Mouse (Mus musculus) liver, adult 2 months (tissue): ENCODE measurements around the gene Gm44965. TPM values are rescaled to one million over a fixed set of nuclear protein-coding genes. Genes with fewer than 3 reads are reported as not detected.
"Not testable (repeated sequence)": the region's sequence is repeated elsewhere in the genome, so short reads cannot be mapped to it uniquely, and the experiment has no call there.

Experiments used
- DNase-seq: peaks from one replicate; pipeline ENCODE4 v3.0.0-alpha.2; 2011; ENCODE audit warnings: low read depth, low spot score; ENCODE audit errors: extremely low read depth
- H3K27ac ChIP-seq: fragments of 200-500 bp; replicated peaks from 2 replicates; pipeline ENCODE4 v1.5.1; 2012; ENCODE audit warnings: low read depth, mild to moderate bottlenecking, control low read depth, inconsistent platforms, low read length; ENCODE audit not compliant: insufficient read depth
- H3K27me3 ChIP-seq: fragments of 200-500 bp; 2 replicates; pipeline ENCODE4 v1.6.1; 2012; ENCODE audit warnings: mild to moderate bottlenecking, moderate library complexity, low read length, inconsistent platforms; ENCODE audit not compliant: control insufficient read depth, insufficient read depth
- H3K36me3 ChIP-seq: fragments of 200-500 bp; 2 replicates; pipeline ENCODE4 v1.6.1; 2012; ENCODE audit warnings: low read length, inconsistent platforms; ENCODE audit not compliant: control insufficient read depth, insufficient read depth
- H3K4me1 ChIP-seq: fragments of 200-500 bp; 2 replicates; pipeline ENCODE4 v1.6.1; 2011; ENCODE audit warnings: low read length; ENCODE audit not compliant: control insufficient read depth, insufficient read depth
- H3K4me3 ChIP-seq: fragments of 200-500 bp; 2 replicates; pipeline ENCODE4 v1.5.1; 2011; ENCODE audit warnings: low read depth, mild to moderate bottlenecking, control low read depth, low read length, moderate library complexity; ENCODE audit not compliant: insufficient read depth
- H3K79me2 ChIP-seq: fragments of 200-500 bp; 2 replicates; pipeline ENCODE4 v1.6.1; 2012; ENCODE audit warnings: inconsistent platforms, mild to moderate bottlenecking, low read length, moderate library complexity; ENCODE audit not compliant: control insufficient read depth, insufficient read depth
- H3K9ac ChIP-seq: fragments of 200-500 bp; 2 replicates; pipeline ENCODE4 v1.6.1; 2012; ENCODE audit warnings: low read depth, mild to moderate bottlenecking, control low read depth, inconsistent platforms, low read length
- CTCF ChIP-seq: fragments of 200-500 bp; IDR thresholded peaks from 2 replicates; pipeline ENCODE4 v1.5.1; 2011; ENCODE audit warnings: low read depth, low read length, control low read depth
- POLR2A ChIP-seq: fragments of 200-500 bp; IDR thresholded peaks from 2 replicates; pipeline ENCODE4 v1.6.1; 2011; ENCODE audit warnings: low read length, control low read depth; ENCODE audit not compliant: insufficient read depth; ENCODE audit errors: extremely low read depth
- WGBS: fragments of 180-500 bp; shearing (Covaris S2); methylation state at CpG from one replicate; pipeline ENCODE4 v1.1.7; 2018; 5-methylcytosine and 5-hydroxymethylcytosine counted together
- polyA plus RNA-seq: library from polyadenylated mRNA; depleted of rRNA; stranded (reverse); fragments of >200 nt; gene quantifications from 2 replicates; pipeline ENCODE4 v1.2.3, GENCODE M21; 2012
- total RNA-seq: library from RNA; depleted of rRNA; stranded (reverse); fragments of >200 nt; gene quantifications from 2 replicates; pipeline ENCODE4 v1.2.3, GENCODE M21; 2014

The Gm44965 gene
- total and polyA plus RNA-seq, 2 experiments, result not detected

DNA sequence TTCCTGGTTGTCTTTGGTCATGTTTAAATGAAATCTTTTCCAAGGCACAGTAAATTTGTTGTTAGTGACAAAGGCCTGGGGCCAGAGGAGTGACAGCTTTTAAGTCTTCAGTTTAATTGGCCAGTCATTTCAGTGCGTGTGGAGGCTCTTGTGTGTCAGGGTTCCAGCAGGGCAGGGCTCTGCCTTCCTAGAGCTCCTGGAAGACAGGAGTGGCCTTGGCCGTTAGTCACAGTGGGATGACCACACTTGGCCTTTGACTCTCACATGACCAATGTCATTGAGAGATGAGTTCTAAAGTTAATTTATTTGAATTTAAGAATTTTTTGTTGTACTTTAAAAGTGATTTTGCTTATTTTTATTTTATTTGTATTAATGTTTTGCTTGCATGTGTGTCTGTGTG is 14.4 kb downstream of the Gm44965 start:
- WGBS, result 59% methylated on average over 2 of the region's 2 CpGs
- no peaks in the 10 kb centered on the region for H3K36me3 ChIP-seq
- peak; percentile 18 for DNase-seq
- no peak overlapping the region for H3K9ac ChIP-seq
- H3K27me3 ChIP-seq, result no peaks in the 10 kb centered on the region
- no peak overlapping the region for H3K4me3 ChIP-seq
- peaks cover 3% of the 10 kb centered on the region; the same call in 1 of the 2 replicates for H3K79me2 ChIP-seq
- no peaks in the 10 kb centered on the region for H3K4me1 ChIP-seq
- H3K27ac ChIP-seq, result no peak overlapping the region
- TF ChIP-seq POLR2A (no peak), CTCF (no peak)

DNA sequence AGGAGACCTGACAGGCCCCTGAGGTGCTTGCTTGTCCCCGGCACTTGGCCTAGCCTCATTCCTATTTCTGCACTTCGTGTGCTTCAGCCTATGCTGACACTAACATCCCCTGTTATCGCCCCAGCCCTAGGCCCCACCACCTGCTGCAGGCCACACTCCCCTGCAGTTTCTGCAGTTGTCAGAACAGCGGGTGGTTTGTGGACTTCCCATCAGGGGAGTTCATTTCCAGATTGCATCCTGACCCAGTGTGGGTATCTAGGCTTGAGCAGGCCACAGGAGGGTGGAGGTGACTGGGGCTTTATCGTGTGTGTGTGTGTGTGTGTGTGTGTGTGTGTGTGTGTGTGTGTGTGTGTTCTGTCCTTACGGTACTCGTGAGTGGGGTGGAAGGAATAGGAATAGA is 15.8 kb downstream of the Gm44965 start:
- no peaks in the 10 kb centered on the region for H3K79me2 ChIP-seq
- no peak overlapping the region for H3K27ac ChIP-seq
- H3K27me3 ChIP-seq, result no peaks in the 10 kb centered on the region
- H3K4me3 ChIP-seq, result no peak overlapping the region
- no peak for DNase-seq
- TF ChIP-seq CTCF, result no peak
- WGBS, result 84% methylated on average over 7 of the region's 7 CpGs
- no peak overlapping the region for H3K9ac ChIP-seq
- peaks cover 6% of the 10 kb centered on the region; the same call in 1 of the 2 replicates for H3K36me3 ChIP-seq
- H3K4me1 ChIP-seq, result no peaks in the 10 kb centered on the region

DNA sequence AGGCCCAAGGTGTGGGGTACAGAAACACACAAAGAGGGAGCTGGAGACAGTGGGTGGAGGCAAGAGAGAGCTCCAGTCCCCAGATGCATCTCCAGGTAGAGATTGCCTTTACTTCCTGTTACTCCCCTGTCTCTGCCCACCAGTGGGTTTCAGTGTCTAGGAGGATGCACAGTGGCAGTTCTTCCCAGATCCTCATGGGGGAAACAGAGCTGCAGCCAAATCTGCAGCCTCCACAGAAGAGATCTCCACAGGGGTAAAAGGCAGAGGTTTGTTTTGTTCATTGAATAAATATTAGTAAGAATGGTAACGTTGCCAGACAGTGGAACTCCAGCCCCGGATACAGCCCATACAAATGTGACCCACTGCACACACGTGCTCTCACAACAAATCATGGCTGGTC is 16.9 kb downstream of the Gm44965 start:
- no peak overlapping the region for H3K4me3 ChIP-seq
- 33% methylated on average over 3 of the region's 3 CpGs for WGBS
- H3K27me3 ChIP-seq, result no peaks in the 10 kb centered on the region

DNA sequence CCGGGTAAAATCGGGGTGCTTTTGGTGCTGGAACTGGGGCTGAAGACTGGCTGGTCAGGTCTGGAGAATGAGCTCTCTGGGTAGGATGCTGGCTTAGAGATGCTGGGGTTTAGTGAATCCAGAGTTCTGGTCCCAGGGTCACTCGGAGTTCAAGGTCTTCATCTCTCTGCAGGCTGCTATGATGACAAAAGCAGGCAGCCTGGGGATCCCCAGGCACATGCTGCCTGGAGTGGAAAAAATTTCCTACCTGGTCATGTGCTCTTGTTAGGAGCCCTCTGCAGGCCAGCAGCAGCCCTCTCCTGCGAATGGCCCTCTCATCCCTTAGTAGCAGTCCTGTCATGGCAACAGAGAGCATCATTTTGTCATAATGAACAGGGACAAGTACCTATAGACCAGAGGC is 19.7 kb downstream of the Gm44965 start:
- Histone ChIP-seq H3K36me3 (peaks cover 6% of the 10 kb centered on the region; the same call in 1 of the 2 replicates), H3K9ac (no peak overlapping the region), H3K79me2 (no peaks in the 10 kb centered on the region), H3K27me3 (no peaks in the 10 kb centered on the region), H3K4me3 (no peak overlapping the region), H3K27ac (no peak overlapping the region), H3K4me1 (no peaks in the 10 kb centered on the region)
- no peak for TF ChIP-seq POLR2A
- no peak for TF ChIP-seq CTCF
- DNase-seq, result no peak
- 95% methylated on average over 4 of the region's 4 CpGs for WGBS

More for the DNA sequence above, 16.9 kb downstream of the Gm44965 start:
- H3K36me3 ChIP-seq, result peaks cover 6% of the 10 kb centered on the region; the same call in 1 of the 2 replicates
- no peak overlapping the region for H3K9ac ChIP-seq
- no peaks in the 10 kb centered on the region for H3K79me2 ChIP-seq
- TF ChIP-seq POLR2A, result no peak
- TF ChIP-seq CTCF, result no peak
- H3K27ac ChIP-seq, result no peak overlapping the region
- H3K4me1 ChIP-seq, result no peaks in the 10 kb centered on the region
- DNase-seq, result no peak

DNA sequence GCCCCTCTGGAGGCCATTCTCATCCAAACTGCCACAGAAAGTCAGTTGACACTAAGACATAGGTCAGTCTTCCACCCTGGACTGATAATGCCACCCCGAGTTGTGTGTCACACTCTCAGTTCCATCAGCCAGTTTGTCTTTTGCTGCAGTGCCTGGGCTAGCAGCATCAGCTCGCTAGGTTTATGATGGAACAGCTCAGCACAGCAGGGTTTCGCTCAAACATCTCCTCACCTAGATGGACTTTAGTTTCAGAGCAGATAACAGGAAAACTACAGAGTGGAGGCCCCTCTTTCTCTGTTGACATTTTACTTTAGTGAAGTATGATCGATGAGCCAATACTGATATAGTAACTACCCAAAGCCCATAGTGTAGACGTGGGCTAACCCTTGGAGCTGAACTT is 21.0 kb downstream of the Gm44965 start:
- peaks cover 9% of the 10 kb centered on the region; the same call in 1 of the 2 replicates for H3K36me3 ChIP-seq
- TF ChIP-seq POLR2A (no peak), CTCF (no peak)
- no peak for DNase-seq
- no peaks in the 10 kb centered on the region for H3K4me1 ChIP-seq
- H3K79me2 ChIP-seq, result no peaks in the 10 kb centered on the region
- WGBS, result 81% methylated on average over 5 of the region's 5 CpGs
- H3K4me3 ChIP-seq, result no peak overlapping the region
- no peaks in the 10 kb centered on the region for H3K27me3 ChIP-seq
- no peak overlapping the region for H3K27ac ChIP-seq
- H3K9ac ChIP-seq, result no peak overlapping the region

DNA sequence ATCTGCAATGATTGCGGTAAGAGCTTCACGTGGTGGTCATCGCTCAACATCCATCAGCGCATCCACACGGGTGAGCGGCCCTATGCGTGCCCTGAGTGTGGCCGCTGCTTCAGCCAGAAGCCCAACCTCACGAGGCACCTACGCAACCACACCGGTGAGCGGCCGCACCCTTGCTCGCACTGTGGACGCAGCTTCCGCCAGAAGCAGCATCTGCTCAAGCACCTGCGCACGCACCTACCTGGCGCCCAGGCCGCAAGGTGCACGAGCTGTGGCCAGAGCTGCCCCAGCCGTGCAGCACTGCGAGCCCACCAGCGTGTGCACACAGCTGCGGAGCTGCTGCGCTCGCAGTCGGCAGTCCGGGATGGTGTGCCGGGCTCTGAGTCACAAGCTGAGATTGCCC is 26.3 kb downstream of the Gm44965 start:
- Histone ChIP-seq H3K27ac (no peak overlapping the region), H3K4me1 (no peaks in the 10 kb centered on the region), H3K4me3 (no peak overlapping the region), H3K36me3 (peaks cover 6% of the 10 kb centered on the region; the same call in 1 of the 2 replicates), H3K9ac (no peak overlapping the region), H3K27me3 (no peaks in the 10 kb centered on the region), H3K79me2 (no peaks in the 10 kb centered on the region)
- TF ChIP-seq CTCF (no peak), POLR2A (no peak)
- WGBS, result 97% methylated on average over 30 of the region's 30 CpGs
- DNase-seq, result no peak

DNA sequence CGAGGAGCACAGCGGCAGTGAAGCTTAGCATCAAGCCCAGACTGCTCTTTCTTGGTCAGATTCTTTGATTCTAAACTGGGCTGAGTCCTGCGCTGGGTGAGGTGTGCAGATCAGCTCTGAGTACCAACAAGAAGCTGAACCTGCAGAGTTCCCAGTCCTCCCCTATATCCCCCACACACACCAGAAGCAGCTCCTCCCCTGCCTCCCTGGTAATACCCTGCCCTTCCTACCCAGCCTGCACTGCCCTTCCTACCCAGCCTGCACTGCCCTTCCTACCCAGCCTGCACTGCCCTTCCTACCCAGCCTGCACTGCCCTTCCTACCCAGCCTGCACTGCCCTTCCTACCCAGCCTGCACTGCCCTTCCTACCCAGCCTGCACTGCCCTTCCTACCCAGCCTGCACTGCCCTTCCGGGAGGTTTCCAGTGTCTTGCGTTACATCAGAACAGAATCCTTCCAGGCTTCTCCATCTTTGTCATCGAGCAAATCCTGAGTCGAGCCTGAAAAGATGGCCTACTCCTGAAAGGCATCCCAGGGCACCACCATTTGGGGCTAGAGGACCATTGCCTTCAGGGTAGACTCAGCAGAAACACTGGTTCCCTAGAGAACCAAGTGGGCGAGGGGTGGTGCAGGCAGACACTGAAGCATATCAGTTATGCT is 28.6 kb downstream of the Gm44965 start:
- not testable (repeated sequence) for H3K36me3 ChIP-seq, H3K4me3 ChIP-seq, DNase-seq, H3K27me3 ChIP-seq, H3K9ac ChIP-seq, H3K4me1 ChIP-seq, H3K79me2 ChIP-seq, H3K27ac ChIP-seq
- 93% methylated on average over 8 of the region's 8 CpGs for WGBS
